Mouse (Mus musculus) splenic B cell, adult 2 months (primary cell): ENCODE data around the gene Prkag2.

Source experiments
- DNase-seq: peaks from one replicate; pipeline ENCODE4 v3.0.0-alpha.2; 2011; ENCODE audit warnings: low read depth, low spot score
- H3K27me3 ChIP-seq: 2 replicates; pipeline ENCODE4 v1.6.1; 2012; ENCODE audit warnings: mild to moderate bottlenecking, low read length, moderate library complexity, mixed read lengths; ENCODE audit not compliant: control insufficient read depth, poor library complexity, insufficient read depth, severe bottlenecking
- H3K36me3 ChIP-seq: 2 replicates; pipeline ENCODE4 v1.6.1; 2012; ENCODE audit warnings: mild to moderate bottlenecking, low read length, moderate library complexity, mixed read lengths; ENCODE audit not compliant: control insufficient read depth, poor library complexity, insufficient read depth, severe bottlenecking

Prkag2 gene

GRCm38 (mm10) chr5:24902835-24903234 lies 197.6 kb downstream of the Prkag2 start:
- H3K27me3 ChIP-seq = no peaks in the 10 kb centered on the region
- peak; percentile 74 for DNase-seq
- no peaks in the 10 kb centered on the region for H3K36me3 ChIP-seq

GRCm38 (mm10) chr5:24895606-24896005 lies 204.8 kb downstream of the Prkag2 start:
- no peaks in the 10 kb centered on the region for H3K27me3 ChIP-seq
- no peaks in the 10 kb centered on the region; the same call in 1 of the 2 replicates for H3K36me3 ChIP-seq
- no peak for DNase-seq

GRCm38 (mm10) chr5:24894814-24895213 lies 205.6 kb downstream of the Prkag2 start:
- Histone ChIP-seq H3K27me3 (no peaks in the 10 kb centered on the region), H3K36me3 (no peaks in the 10 kb centered on the region; the same call in 1 of the 2 replicates)
- DNase-seq = no peak

- H3K27me3 ChIP-seq = no peaks in the 10 kb centered on the region
Measured at GRCm38 (mm10) chr5:24892461-24892860, 208.0 kb downstream of the Prkag2 start.

DNA sequence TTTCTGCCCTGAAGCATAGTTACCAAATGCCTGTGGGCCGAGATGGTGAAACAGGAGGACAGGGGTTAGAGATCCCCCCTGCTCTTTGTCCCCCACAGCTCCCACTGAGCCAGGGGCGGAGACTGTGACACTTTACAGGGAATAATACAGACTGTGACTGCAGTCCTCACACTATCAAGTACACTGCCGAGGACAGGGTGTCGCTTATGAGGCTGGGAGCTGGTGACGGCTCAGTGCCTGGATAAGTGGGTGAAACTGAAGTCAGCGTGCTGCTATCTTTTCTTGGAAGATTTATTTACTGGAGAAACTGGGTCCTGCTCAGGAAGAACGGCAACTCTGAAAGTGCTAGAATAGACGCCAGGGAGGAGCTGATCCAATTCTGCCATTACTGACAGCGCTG lies 210.6 kb downstream of the Prkag2 start:
- peaks cover 6% of the 10 kb centered on the region for H3K36me3 ChIP-seq

More at GRCm38 (mm10) chr5:24892461-24892860, 208.0 kb downstream of the Prkag2 start:
- DNase-seq = no peak
- H3K36me3 ChIP-seq = no peaks in the 10 kb centered on the region; the same call in 1 of the 2 replicates

DNA sequence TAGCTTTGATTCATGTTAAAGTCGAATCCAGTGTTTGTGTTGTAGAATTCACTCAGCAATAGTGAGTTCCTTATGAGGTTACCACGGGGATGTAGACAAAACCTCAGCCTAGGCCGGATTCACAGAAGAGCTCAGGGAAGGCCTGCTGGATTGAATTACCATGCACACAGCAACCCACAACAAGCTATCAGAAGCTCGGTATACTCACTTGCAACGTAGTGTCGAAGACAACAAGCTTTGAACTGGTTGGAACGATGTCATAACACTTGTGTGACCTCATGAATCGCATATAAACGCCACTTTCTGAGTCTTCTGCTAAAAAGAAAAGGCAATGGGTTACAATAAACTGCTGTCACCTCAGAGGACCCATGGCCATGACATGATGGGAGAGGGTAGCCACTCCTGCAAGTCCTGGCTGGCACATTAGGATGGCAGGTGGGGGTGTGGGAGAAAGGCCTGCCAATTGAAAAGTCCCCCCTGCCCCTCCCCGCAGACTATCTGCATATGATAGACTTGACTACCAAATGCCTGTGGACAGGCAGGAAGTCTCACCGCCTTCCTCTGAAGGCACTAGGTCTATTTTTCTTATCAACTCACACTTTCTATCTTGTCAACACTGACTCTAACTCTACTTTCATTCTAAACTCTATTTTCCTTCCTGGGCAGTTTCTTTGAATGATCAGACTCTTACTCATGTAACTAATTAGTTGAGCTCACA lies 211.4 kb downstream of the Prkag2 start:
- Histone ChIP-seq H3K27me3 (no peaks in the 10 kb centered on the region), H3K36me3 (peaks cover 7% of the 10 kb centered on the region)
- no peak for DNase-seq

More for the DNA sequence above, 210.6 kb downstream of the Prkag2 start:
- DNase-seq = no peak
- no peaks in the 10 kb centered on the region for H3K27me3 ChIP-seq

DNA sequence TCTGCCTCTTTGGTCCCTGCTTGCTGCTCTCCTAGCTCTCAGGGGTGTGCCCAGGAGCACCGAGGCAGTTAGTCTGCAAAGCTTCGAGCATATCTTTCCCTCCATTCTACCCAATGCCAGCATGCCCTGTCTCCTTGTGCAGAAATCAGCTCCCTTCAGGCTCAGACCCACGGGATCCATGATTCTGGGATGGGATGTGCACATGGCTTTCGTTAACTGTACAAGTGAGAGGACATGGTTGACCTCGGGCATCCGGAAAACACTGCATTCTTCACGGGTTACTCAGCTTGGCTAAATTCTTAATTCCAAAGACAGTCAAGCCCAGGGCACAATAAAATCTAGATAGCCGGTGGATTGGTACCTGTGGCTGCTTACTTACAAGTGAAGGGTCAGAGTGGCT lies 213.2 kb downstream of the Prkag2 start:
- H3K36me3 ChIP-seq = peaks cover 7% of the 10 kb centered on the region
- H3K27me3 ChIP-seq = no peaks in the 10 kb centered on the region
- no peak for DNase-seq

DNA sequence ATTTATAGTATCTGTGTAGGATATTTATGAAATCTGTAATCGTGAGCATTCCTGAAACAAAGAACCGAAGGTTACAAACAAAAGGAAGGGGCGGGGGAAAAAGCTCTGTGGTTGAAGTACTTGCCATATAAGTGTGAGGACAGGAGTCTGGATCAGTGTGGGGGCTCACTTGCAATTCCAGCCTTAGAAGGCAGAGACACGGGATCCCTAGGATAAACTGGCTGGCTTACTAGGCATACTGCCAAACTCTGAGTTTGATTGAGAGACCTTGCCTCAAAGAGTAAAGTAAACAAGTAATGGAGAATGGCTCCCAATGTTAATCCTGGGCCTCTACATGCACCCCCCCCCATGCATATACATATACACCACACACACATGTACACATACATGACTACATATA lies 221.7 kb downstream of the Prkag2 start:
- no peaks in the 10 kb centered on the region; the same call in none of the 2 replicates for H3K36me3 ChIP-seq
- no peaks in the 10 kb centered on the region for H3K27me3 ChIP-seq
- DNase-seq = no peak

DNA sequence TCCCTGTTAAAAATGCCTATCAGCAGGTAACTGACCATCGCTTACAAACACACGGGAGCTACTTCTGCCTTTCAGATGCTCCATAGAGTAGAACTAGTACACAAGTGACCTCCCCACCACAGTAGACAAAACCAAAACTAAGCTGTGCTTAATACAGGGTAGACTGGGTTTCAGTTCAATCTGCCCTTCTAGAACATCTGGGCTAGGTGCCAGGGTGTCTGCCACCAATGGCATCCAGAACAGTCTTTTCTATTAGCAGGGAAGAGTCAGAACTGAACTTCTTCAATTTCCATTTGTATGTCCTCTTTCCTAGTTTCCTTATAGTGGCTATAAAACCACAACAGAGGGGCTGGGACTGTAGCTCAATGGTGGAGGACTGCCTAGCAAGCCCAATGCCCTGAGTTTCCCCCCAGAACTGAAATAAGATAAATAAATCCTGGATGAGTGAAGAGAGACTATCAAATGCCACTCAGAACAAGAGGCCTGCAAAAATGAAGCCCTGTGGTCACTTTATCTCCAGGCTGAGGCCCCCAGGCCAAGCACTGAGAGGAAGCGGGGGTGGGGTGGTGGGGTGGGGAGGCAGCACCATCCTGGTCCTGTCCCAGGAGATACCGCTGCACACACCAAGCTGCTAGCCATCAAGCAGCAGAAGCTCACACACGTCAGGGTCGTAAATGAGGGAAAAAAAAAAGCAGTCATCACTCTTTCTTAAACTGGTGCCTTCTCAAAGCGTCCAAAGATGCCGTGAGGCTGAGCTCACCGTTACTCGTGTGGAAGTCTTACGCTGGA lies 222.4 kb downstream of the Prkag2 start:
- Histone ChIP-seq H3K36me3 (no peaks in the 10 kb centered on the region; the same call in none of the 2 replicates), H3K27me3 (no peaks in the 10 kb centered on the region)
- no peak for DNase-seq

DNA sequence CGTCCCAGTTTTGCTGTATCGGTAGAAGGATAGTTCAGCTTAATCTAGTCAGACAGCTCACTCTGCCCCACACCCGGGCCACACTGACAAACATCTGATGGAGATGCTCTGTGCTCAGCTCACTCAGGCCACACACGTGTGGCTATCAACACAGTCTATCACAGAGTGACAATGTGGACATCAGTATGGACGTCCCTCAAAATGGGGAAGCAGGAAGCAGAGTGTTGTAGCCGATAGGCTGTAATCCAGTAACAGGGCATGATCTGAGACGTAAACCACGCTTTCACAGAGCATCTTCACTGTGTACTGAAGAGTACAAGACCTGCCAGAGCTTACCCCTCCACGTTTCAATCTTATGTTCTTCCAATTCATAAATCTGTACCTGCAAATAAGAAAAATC lies 223.8 kb downstream of the Prkag2 start:
- DNase-seq = no peak
- Histone ChIP-seq H3K27me3 (no peaks in the 10 kb centered on the region), H3K36me3 (no peaks in the 10 kb centered on the region; the same call in none of the 2 replicates)

DNA sequence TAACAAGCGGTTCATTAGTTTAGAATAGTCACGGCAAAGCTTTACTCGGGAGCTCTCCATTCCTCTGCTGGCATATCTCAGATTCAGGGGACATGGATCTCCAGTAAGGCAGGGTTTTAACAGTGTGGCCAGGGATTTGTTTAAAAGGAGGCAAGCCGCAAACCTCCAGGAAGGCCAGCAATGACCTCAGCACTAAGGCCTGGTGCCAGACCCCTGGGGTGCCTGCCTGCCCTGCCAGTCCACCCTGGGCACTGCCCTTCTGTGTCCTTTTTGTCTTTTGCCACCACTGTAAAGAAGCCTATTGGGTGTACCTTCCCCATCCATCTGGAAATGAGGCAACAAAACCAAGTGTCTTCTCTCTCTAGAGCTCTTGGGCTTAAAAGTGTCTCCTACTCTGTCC lies 226.3 kb downstream of the Prkag2 start:
- H3K27me3 ChIP-seq = no peaks in the 10 kb centered on the region
- H3K36me3 ChIP-seq = no peaks in the 10 kb centered on the region; the same call in none of the 2 replicates
- DNase-seq = no peak

DNA sequence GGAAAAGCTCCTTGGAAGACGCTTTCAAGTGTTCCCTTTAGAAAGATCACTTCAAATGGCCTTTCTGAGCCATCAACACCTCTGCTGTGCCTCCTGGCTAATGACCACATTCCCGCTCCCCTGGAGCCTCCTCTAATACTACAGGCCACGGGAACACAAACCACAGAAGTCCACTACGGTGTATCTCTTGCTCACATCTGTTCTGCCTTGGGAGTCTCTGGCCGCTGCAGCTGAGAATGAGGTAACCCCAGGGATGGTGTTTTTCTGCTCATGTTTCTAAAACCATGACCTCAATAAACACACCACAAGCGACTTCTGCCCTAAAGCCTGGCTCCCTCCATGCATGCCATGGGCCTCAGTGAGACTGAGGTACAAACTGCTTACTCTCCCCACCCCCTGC lies 227.2 kb downstream of the Prkag2 start:
- Histone ChIP-seq H3K36me3 (no peaks in the 10 kb centered on the region; the same call in none of the 2 replicates), H3K27me3 (no peaks in the 10 kb centered on the region)
- no peak for DNase-seq

- no peak for DNase-seq
- Histone ChIP-seq H3K27me3 (no peaks in the 10 kb centered on the region), H3K36me3 (no peaks in the 10 kb centered on the region; the same call in 1 of the 2 replicates)
Measured at GRCm38 (mm10) chr5:24871276-24871675, 229.2 kb downstream of the Prkag2 start.

DNA sequence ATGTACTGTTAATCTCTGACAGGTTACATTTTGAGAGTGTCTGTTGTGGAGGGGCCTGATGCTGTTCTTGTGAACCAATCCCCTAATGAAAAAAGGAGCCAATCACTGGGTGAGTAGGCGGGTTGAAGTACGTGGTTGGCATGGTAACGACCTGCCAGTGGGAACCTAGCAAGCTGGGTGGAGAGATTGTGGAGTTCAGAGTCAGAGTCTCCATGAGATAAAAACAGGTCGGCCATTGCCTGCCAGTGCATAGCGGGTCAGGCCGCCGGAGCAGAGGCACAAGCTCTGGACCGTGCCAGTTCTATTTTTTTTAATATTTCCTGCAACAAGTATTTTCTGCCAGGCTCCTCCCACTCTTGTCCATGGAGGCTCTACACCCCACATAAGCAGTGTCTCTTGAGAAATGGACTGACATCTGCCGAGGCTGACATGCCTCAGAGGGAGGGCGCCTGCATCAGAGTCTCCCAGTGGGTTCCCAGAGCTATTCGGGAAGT lies 230.6 kb downstream of the Prkag2 start:
- Histone ChIP-seq H3K27me3 (no peaks in the 10 kb centered on the region), H3K36me3 (no peaks in the 10 kb centered on the region; the same call in 1 of the 2 replicates)
- no peak for DNase-seq

GRCm38 (mm10) chr5:24863804-24864203 lies 236.6 kb downstream of the Prkag2 start:
- no peaks in the 10 kb centered on the region for H3K27me3 ChIP-seq
- DNase-seq = no peak
- peaks cover 1% of the 10 kb centered on the region; the same call in 1 of the 2 replicates for H3K36me3 ChIP-seq
